Mouse (Mus musculus): ENCODE data around the gene Kdr. TPM values are rescaled to one million over a fixed set of nuclear protein-coding genes. Genes with fewer than 3 reads are reported as not detected.
A peak's percentile ranks its signal among the peaks of the same experiment; 100 is the strongest.
"Not testable (repeated sequence)": the region's sequence is repeated elsewhere in the genome, so short reads cannot be mapped to it uniquely, and the experiment has no call there.

The Kdr gene
- polyA plus RNA-seq, 1 experiment from 2014 or later, result 23.0 TPM

DNA sequence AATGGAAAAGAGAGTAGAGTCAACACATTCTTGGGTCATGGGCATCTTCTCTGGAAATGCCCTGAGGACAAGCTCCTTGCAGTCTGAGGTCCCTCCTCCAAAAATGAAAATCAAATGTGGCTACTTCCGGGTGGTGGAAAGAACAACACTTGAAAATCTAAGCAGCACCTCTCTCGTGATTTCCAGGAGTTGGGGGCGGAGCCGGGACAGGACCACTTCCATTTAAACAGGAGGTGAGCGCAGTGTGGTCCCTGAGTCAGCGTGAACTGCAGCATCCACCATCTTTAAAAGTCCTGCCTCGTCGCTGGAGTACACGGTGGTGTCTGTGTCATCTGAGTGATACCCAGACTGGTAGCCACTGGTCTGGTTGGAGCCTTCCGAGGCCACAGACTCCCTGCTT is 44.1 kb downstream of the Kdr start:
- 79% methylated on average over 10 of the region's 10 CpGs for WGBS

DNA sequence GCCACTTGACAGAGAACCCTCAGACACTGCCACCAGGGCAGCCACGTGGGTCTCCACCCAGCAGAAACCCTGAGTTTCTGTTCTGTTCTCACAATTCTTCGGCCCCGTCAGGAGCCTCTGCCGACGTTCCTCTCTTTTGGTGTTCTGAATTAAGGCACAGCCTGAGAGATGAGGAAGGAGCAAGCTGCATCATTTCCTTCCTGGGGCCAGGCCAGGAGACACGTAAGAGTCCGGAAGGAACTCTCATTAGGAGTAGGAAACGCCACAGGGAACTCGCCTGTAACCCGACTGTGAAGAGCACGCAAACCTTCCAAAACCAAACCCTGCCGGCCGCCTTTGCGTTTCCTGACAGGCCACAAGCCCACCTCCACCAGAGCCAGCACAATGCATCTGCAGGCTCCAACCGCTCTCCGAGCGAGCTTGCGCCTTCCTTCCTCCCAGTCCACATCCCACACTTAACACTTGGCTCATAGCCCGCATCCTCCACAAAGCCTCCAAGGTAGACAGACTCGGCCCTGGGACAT is 44.7 kb downstream of the Kdr start:
- Histone ChIP-seq H3K9me3 (no peaks in the 10 kb centered on the region), H3K27me3 (replicated peaks) (no peaks in the 10 kb centered on the region), H3K27ac (no peak overlapping the region), H3K36me3 (no peaks in the 10 kb centered on the region), H3K4me2 (0 out of 2 replicates have a peak overlapping the region, but pooled peaks have one; percentile 13), H3K9ac (no peak overlapping the region), H3K4me3 (replicated peaks) (no peak overlapping the region), H3K4me1 (no peaks in the 10 kb centered on the region)
- WGBS, result 72% methylated on average over 20 of the region's 20 CpGs
- ATAC-seq (ENCODE audit: insufficient read depth, low FRiP score, low read depth), result peak; percentile 35; the same call in 1 of the 2 replicates

More for the DNA sequence above, 44.1 kb downstream of the Kdr start:
- ATAC-seq (ENCODE audit: insufficient read depth, low FRiP score, low read depth), result no peak
- H3K4me1 ChIP-seq, result peaks cover 3% of the 10 kb centered on the region; the same call in 1 of the 2 replicates
- no peaks in the 10 kb centered on the region for H3K27me3 ChIP-seq (replicated peaks)
- no peaks in the 10 kb centered on the region for H3K36me3 ChIP-seq
- H3K4me3 ChIP-seq (replicated peaks), result no peak overlapping the region
- H3K9me3 ChIP-seq, result no peaks in the 10 kb centered on the region
- peak overlapping the region; percentile 26; the same call in 1 of the 2 replicates for H3K27ac ChIP-seq
- no peak overlapping the region for H3K4me2 ChIP-seq
- H3K9ac ChIP-seq, result no peak overlapping the region

DNA sequence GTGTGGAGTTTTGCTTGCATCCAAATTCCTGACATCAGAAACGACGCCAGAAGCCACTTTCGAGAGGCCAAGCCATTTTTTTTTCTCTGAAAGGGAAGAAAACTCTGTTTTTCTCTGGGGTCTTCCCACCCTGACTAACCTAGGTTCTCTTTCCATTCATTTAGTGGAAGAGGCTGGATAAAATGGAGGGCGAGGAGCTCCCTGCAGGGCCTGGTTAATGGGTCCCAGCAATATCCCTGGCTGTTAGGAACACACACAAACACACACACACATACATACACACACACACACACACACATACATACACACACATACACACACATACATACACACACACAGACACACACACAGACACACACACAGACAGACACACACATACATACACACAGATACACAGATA is 46.8 kb downstream of the Kdr start:
- not testable (repeated sequence) for H3K27ac ChIP-seq; ATAC-seq (ENCODE audit: insufficient read depth, low FRiP score, low read depth); H3K36me3 ChIP-seq; H3K4me3 ChIP-seq (replicated peaks); H3K4me2 ChIP-seq; H3K4me1 ChIP-seq; H3K27me3 ChIP-seq (replicated peaks); H3K9ac ChIP-seq; H3K9me3 ChIP-seq
- 83% methylated on average over 4 of the region's 4 CpGs for whole genome bisulfite sequencing

DNA sequence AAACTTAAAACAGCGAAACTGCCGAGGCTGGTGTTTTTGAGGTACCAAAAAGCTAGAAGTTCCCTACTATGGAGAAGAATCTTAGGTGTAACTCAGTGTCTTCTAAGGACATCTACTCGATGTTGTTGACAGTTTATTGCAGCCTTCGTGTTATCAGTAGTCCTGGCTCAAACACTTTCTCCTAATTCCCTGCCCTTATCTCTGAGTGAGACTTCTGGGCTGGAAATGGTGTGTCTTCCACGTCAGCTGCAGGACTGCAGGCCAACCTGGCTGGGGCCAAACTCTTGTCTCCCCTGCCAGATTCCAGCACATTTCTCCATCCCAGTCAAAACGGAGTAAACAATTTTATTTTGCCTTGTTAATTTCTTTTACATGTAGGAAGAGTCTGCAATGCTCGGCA is 48.3 kb downstream of the Kdr start:
- 53% methylated on average over 7 of the region's 7 CpGs for WGBS
- Histone ChIP-seq H3K9ac (no peak overlapping the region), H3K9me3 (no peaks in the 10 kb centered on the region), H3K27ac (no peak overlapping the region), H3K36me3 (no peaks in the 10 kb centered on the region), H3K4me2 (no peak overlapping the region), H3K27me3 (replicated peaks) (no peaks in the 10 kb centered on the region), H3K4me3 (replicated peaks) (no peak overlapping the region), H3K4me1 (no peaks in the 10 kb centered on the region)
- no peak for ATAC-seq (ENCODE audit: insufficient read depth, low FRiP score, low read depth)

DNA sequence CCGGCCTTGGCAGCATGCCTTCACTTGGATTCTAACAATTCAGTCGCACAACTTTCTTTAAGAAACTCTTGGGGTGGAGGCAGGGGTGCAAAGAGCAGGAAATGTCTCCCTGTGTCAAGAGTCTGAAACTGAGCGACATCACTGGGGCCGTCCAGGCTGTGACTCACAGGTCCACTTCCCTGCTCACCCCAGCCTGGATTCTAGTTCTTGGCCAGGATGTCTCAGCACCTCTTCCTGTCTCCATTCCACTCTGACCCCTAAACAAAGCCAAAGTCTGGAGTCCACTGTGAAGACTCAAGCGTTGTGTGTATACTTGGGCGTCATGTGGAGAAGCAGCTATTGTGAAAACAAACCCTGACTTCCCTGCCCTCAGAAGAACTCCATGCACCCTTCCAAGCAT is 55.6 kb downstream of the Kdr start:
- Histone ChIP-seq H3K9ac (no peak overlapping the region), H3K27ac (no peak overlapping the region), H3K4me2 (no peak overlapping the region), H3K36me3 (no peaks in the 10 kb centered on the region), H3K27me3 (replicated peaks) (no peaks in the 10 kb centered on the region), H3K9me3 (no peaks in the 10 kb centered on the region), H3K4me1 (no peaks in the 10 kb centered on the region), H3K4me3 (replicated peaks) (no peak overlapping the region)
- no peak; the same call in 1 of the 2 replicates for ATAC-seq (ENCODE audit: insufficient read depth, low FRiP score, low read depth)
- 66% methylated on average over 6 of the region's 6 CpGs for WGBS

DNA sequence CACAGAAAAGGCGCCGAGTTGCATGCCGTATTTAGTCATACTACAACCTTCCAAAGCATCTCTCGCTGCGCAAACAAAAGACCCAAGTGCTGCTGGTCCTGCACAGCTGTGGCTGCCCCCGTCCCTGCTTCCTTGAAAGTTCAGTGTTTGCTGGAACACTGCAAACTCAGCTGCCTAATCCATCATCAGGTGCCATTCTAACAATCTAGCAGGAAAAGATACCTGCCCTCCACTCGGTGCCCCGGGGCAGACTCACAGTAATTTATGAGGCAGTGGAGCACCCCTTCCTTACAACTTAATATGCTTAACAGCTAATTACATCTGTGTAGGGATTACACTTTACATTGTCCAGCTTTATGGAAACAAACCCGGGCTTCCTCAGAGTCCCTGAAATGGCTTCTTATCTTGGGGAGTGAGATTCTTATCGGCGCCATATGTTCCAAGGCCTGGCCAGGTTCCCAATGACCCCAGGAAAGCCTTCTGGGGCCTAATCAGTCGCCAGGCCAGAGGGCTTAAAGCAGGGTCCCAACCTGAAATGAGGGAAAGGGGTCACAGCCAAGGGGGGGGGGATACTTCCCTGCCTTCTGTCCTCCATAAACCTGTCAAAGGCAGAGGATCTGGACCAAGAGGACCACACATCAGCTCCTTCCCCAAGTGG is 56.4 kb downstream of the Kdr start:
- H3K9me3 ChIP-seq, result no peaks in the 10 kb centered on the region
- H3K4me1 ChIP-seq, result no peaks in the 10 kb centered on the region
- H3K27me3 ChIP-seq (replicated peaks), result no peaks in the 10 kb centered on the region
- H3K4me3 ChIP-seq (replicated peaks), result no peak overlapping the region
- H3K9ac ChIP-seq, result no peak overlapping the region
- H3K27ac ChIP-seq, result no peak overlapping the region
- no peak for ATAC-seq (ENCODE audit: insufficient read depth, low FRiP score, low read depth)
- H3K4me2 ChIP-seq, result no peak overlapping the region
- WGBS, result 26% methylated on average over 12 of the region's 12 CpGs
- H3K36me3 ChIP-seq, result no peaks in the 10 kb centered on the region

DNA sequence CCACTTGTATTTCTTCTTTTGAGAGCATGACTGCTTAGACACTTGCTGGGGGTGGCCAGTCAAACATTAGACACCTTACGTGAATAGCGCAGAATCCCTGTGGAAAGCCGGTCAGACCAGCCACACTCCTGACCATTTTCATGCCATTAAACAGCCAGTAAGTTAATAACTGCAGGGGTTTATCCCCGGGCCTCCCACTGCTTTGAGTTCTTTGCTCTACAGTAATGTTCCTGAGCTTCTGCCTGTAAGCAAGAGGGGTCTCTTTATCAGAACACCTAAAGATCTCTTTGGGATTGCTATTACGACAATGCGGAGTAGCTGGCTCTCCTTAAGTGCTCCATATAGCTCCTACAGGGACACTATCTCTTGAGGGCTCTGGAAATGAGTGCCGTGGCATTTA is 58.7 kb downstream of the Kdr start:
- no peak overlapping the region for H3K27ac ChIP-seq
- no peaks in the 10 kb centered on the region for H3K4me1 ChIP-seq
- no peak overlapping the region for H3K9ac ChIP-seq
- no peak for ATAC-seq (ENCODE audit: insufficient read depth, low FRiP score, low read depth)
- 71% methylated on average over 7 of the region's 7 CpGs for WGBS
- H3K27me3 ChIP-seq (replicated peaks), result no peaks in the 10 kb centered on the region
- no peaks in the 10 kb centered on the region for H3K36me3 ChIP-seq
- no peak overlapping the region for H3K4me2 ChIP-seq
- H3K9me3 ChIP-seq, result no peaks in the 10 kb centered on the region
- no peak overlapping the region for H3K4me3 ChIP-seq (replicated peaks)

DNA sequence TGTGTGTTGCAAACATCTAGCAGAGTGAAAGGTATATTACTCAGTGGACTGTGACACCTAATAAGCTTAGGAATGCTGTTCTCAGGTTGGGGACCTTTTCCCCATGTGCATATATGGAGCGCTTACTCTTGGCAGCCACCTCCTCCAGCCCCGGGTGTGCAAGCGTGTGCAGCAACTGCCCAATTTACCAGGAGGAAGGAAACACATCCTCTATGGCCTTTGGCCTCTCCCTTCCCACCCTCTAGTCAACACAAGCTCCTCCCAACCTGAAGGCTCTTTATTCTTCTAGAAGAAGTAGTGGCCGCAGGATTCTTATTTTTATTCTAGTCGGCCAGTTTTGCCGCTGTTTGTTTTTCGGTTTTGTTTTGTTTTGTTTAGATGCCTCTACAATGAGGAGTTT is 60.1 kb downstream of the Kdr start:
- ATAC-seq (ENCODE audit: insufficient read depth, low FRiP score, low read depth), result no peak
- H3K4me3 ChIP-seq (replicated peaks), result no peak overlapping the region
- H3K9me3 ChIP-seq, result no peaks in the 10 kb centered on the region
- H3K4me2 ChIP-seq, result no peak overlapping the region
- H3K27me3 ChIP-seq (replicated peaks), result no peaks in the 10 kb centered on the region
- H3K36me3 ChIP-seq, result no peaks in the 10 kb centered on the region
- H3K4me1 ChIP-seq, result no peaks in the 10 kb centered on the region
- H3K9ac ChIP-seq, result no peak overlapping the region
- 82% methylated on average over 7 of the region's 7 CpGs for WGBS
- no peak overlapping the region for H3K27ac ChIP-seq

DNA sequence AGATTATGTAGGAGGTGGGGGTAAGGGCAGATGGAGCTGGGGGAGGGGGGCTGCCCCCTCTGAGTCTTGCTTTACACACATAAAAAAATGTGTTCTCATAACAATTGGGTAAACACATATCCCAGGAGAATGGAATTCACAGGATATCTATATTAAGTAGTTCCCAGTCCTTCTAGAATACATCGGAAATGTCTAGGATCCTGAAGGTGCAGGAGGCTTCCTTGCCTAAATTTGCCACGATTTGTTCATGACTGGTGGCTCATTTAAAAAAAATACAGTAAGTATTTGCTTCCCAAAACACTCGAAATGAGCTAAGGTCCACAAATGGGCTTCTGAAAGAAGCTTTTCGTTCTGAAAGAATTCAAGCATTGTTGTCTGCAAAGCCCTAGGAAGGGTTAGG is 61.0 kb downstream of the Kdr start:
- ATAC-seq (ENCODE audit: insufficient read depth, low FRiP score, low read depth), result no peak
- Histone ChIP-seq H3K4me2 (no peak overlapping the region), H3K4me1 (no peaks in the 10 kb centered on the region), H3K9me3 (no peaks in the 10 kb centered on the region), H3K27ac (no peak overlapping the region; the same call in 1 of the 2 replicates), H3K9ac (no peak overlapping the region), H3K36me3 (no peaks in the 10 kb centered on the region), H3K27me3 (replicated peaks) (no peaks in the 10 kb centered on the region), H3K4me3 (replicated peaks) (no peak overlapping the region)
- WGBS, result 67% methylated on average over 4 of the region's 4 CpGs

DNA sequence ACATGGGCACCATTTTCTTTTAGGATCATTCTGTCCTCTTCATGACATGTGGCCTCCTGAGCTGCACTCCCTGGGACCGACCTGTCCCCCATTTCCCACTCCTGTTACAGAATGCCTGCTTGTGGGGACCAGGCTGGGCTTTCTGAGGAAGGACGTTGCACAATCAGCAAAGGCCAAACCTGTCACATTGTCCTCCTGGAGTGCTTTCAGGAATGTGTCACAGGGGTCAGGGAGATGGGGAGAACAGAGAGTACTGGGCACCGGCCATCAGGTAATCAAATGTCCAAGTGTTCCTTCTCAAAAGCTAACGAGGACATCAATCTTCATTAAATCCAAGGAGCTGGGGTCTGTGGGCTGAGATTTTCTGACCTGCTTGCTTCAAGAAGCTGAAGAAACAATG is 72.2 kb downstream of the Kdr start:
- H3K36me3 ChIP-seq, result no peaks in the 10 kb centered on the region
- H3K4me1 ChIP-seq, result no peaks in the 10 kb centered on the region
- H3K4me2 ChIP-seq, result no peak overlapping the region
- no peak overlapping the region for H3K4me3 ChIP-seq (replicated peaks)
- ATAC-seq (ENCODE audit: insufficient read depth, low FRiP score, low read depth), result no peak
- H3K9ac ChIP-seq, result no peak overlapping the region
- no peak overlapping the region for H3K27ac ChIP-seq
- no peaks in the 10 kb centered on the region for H3K27me3 ChIP-seq (replicated peaks)
- H3K9me3 ChIP-seq, result no peaks in the 10 kb centered on the region
- WGBS, result 46% methylated on average over 4 of the region's 4 CpGs

DNA sequence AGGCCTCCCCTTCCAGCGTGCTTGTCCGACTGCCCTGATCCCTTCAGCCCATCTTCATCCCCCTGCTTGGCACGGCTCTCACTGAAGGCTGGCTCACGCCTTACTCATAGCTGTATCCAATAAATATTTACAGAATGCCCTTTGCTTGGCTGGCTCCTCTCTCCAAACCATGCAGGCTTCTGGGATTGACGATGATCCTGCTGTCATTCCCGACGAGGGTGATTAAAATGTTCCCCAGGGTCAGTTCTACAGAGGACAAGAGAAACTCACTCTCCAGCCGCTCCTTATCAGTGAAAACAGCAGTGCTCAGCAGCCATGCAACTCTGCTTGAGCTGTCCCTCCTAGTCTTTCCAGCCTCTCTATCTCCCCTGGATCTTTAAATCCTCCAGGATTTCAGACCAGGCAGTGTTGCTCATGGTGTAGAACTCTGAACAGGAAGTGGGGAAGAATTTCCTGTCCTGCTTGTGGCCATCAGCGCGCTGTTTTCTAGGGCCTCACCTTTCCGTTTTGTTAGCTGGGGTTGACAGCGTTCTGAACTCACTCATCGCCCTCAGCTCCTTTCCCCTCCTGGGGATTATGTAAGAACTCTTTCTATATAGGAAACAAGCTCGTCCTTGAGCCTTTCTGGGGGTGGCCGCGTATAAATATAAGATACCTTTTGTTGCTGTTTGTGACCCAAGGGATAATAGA is 77.9 kb downstream of the Kdr start:
- H3K27ac ChIP-seq, result no peak overlapping the region; the same call in 1 of the 2 replicates

DNA sequence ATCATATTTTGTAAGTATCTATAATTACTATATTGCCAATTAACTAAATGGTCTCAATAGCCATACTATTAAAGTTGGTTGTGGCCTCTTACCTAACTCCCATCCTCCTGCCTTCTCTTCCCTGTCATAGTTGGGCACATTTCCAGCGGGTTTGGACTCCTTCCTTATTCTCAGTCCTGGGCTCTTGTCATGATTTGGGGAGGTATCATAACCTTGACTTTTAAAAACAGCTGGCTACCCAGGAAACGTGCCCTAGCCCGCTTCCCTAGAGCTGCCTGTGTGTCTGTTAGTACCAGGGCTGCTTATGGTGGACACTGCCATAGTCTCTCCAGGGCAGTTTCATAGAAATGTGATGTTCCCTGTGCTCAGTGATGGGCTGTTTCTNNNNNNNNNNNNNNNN is 82.9 kb downstream of the Kdr start:
- Histone ChIP-seq H3K36me3 (no peaks in the 10 kb centered on the region), H3K9me3 (no peaks in the 10 kb centered on the region), H3K9ac (no peak overlapping the region), H3K4me3 (replicated peaks) (no peak overlapping the region), H3K27ac (no peak overlapping the region), H3K4me1 (no peaks in the 10 kb centered on the region), H3K4me2 (no peak overlapping the region), H3K27me3 (replicated peaks) (no peaks in the 10 kb centered on the region)
- ATAC-seq (ENCODE audit: insufficient read depth, low FRiP score, low read depth), result no peak
- 77% methylated on average over 3 of the region's 3 CpGs for WGBS

More for the DNA sequence above, 77.9 kb downstream of the Kdr start:
- Histone ChIP-seq H3K4me3 (replicated peaks) (no peak overlapping the region), H3K36me3 (no peaks in the 10 kb centered on the region), H3K4me1 (no peaks in the 10 kb centered on the region), H3K27me3 (replicated peaks) (no peaks in the 10 kb centered on the region), H3K9me3 (no peaks in the 10 kb centered on the region), H3K4me2 (no peak overlapping the region), H3K9ac (no peak overlapping the region)
- ATAC-seq (ENCODE audit: insufficient read depth, low FRiP score, low read depth), result no peak
- 34% methylated on average over 16 of the region's 16 CpGs for WGBS

All from stomach, embryonic 15.5 days (tissue).